Mouse (Mus musculus) kidney, postnatal 36 days (tissue): ENCODE measurements at regions not wholly inside any gene's neighbourhood (a gene's known extent, or its start where the extent isn't known, plus 50 kb on each side); places are given as distances from the start of the nearest gene placed in this dataset.

Source experiments
- DNase-seq, 2 experiments: peaks; one replicate each; pipeline ENCODE4 v3.0.0; 2021 to 2022; ENCODE audit warnings: mixed read lengths in 2 of 2

- no peak for DNase-seq
Measured at GRCm38 (mm10) chr3:150493433-150494045, 944.1 kb upstream of the Adgrl4 start.

- no peak for DNase-seq
Measured at GRCm38 (mm10) chr3:150530966-150531365, 906.7 kb upstream of the Adgrl4 start.

GRCm38 (mm10) chr3:150543118-150543517 is 894.6 kb upstream of the Adgrl4 start:
- DNase-seq, result no peak

- no peak for DNase-seq
Measured at GRCm38 (mm10) chr3:150588474-150588873, 849.2 kb upstream of the Adgrl4 start.

GRCm38 (mm10) chr3:150590978-150591377 is 846.7 kb upstream of the Adgrl4 start:
- DNase-seq, result no peak

GRCm38 (mm10) chr3:150603400-150604095 is 834.1 kb upstream of the Adgrl4 start:
- no peak for DNase-seq

- peak; percentile 9 to 37 for DNase-seq
Measured at GRCm38 (mm10) chr3:150610681-150611101, 827.0 kb upstream of the Adgrl4 start.

- DNase-seq, result no peak
Measured at GRCm38 (mm10) chr3:150637544-150637943, 800.1 kb upstream of the Adgrl4 start.

GRCm38 (mm10) chr3:150640004-150640676 is 797.5 kb upstream of the Adgrl4 start:
- no peak for DNase-seq

GRCm38 (mm10) chr3:150648040-150648439 is 789.6 kb upstream of the Adgrl4 start:
- DNase-seq, result no peak

- DNase-seq, result peak in 1 of 2 experiments; percentile 2
Measured at GRCm38 (mm10) chr3:150649783-150650565, 787.7 kb upstream of the Adgrl4 start.

GRCm38 (mm10) chr3:150695751-150696150 is 741.9 kb upstream of the Adgrl4 start:
- no peak for DNase-seq

GRCm38 (mm10) chr3:150699990-150700389 is 737.7 kb upstream of the Adgrl4 start:
- no peak for DNase-seq
